Mouse (Mus musculus) E14TG2a.4 (cell line): ENCODE data around the gene Etv3.

Experiments
- CTCF ChIP-seq: conservative IDR thresholded peaks from 2 replicates; pipeline ENCODE4 v1.5.1; 2014; ENCODE audit warnings: low read length
- NANOG ChIP-seq: IDR thresholded peaks from 2 replicates; pipeline ENCODE4 v1.6.1; 2014; ENCODE audit warnings: borderline replicate concordance, low read length, mixed read lengths

- TF ChIP-seq CTCF = no peak
- TF ChIP-seq NANOG = no peak
Observed at GRCm38 (mm10) chr3:87546291-87546721, 21.1 kb downstream of the Etv3 start.
